Mouse (Mus musculus) embryonic facial prominence, embryonic 15.5 days (tissue): Measurements from ENCODE around the gene Pgbd1. TPM values are rescaled to one million over a fixed set of nuclear protein-coding genes. Genes with fewer than 3 reads are reported as not detected.
A peak's percentile ranks its signal among the peaks of the same experiment; 100 is the strongest.

Experiments used
- ATAC-seq: fragments of 200-750 bp; cut with Nextera tagmentation; 2 replicates; pipeline ENCODE4 v1.8.0; 2017; ENCODE audit warnings: low read depth, moderate TSS enrichment; ENCODE audit not compliant: insufficient number of reproducible peaks, low FRiP score, low TSS enrichment
- H3K27ac ChIP-seq: fragments of 300-500 bp; sonication (generic); replicated peaks from 2 replicates; pipeline ENCODE4 v1.5.1; 2015; ENCODE audit warnings: mild to moderate bottlenecking, inconsistent platforms
- H3K27me3 ChIP-seq: fragments of 300-500 bp; sonication (generic); 2 replicates; pipeline ENCODE4 v1.6.1; 2015; ENCODE audit warnings: inconsistent platforms
- H3K36me3 ChIP-seq: fragments of 300-500 bp; sonication (generic); 2 replicates; pipeline ENCODE4 v1.6.1; 2015; ENCODE audit warnings: mild to moderate bottlenecking, inconsistent platforms
- H3K4me1 ChIP-seq: fragments of 300-500 bp; sonication (generic); 2 replicates; pipeline ENCODE4 v1.6.1; 2015; ENCODE audit warnings: inconsistent platforms
- H3K4me2 ChIP-seq: fragments of 300-500 bp; sonication (generic); replicated peaks from 2 replicates; pipeline ENCODE4 v1.6.1; 2015; ENCODE audit warnings: mild to moderate bottlenecking, inconsistent platforms
- H3K4me3 ChIP-seq: fragments of 300-500 bp; sonication (generic); replicated peaks from 2 replicates; pipeline ENCODE4 v1.5.1; 2015; ENCODE audit warnings: mild to moderate bottlenecking, inconsistent platforms
- H3K9ac ChIP-seq: fragments of 300-500 bp; sonication (generic); 2 replicates; pipeline ENCODE4 v1.6.1; 2015; ENCODE audit warnings: inconsistent platforms
- H3K9me3 ChIP-seq: fragments of 300-500 bp; sonication (generic); replicated peaks from 2 replicates; pipeline ENCODE4 v1.6.1; 2016; ENCODE audit warnings: inconsistent platforms
- WGBS: fragments of 180-500 bp; shearing (Covaris S2); methylation state at CpG from one replicate; pipeline ENCODE4 v1.1.7; 2015; 5-methylcytosine and 5-hydroxymethylcytosine counted together
- polyA plus RNA-seq: library from polyadenylated mRNA; unstranded; fragments of >200 nt; fragmentation: Nextera tagmentation; extraction: Ambion mirVana; gene quantifications from 2 replicates; pipeline ENCODE4 v1.2.1, GENCODE M21; 2015

The Pgbd1 gene
- polyA plus RNA-seq, 1 experiment from 2014 or later = 3.4 TPM

DNA sequence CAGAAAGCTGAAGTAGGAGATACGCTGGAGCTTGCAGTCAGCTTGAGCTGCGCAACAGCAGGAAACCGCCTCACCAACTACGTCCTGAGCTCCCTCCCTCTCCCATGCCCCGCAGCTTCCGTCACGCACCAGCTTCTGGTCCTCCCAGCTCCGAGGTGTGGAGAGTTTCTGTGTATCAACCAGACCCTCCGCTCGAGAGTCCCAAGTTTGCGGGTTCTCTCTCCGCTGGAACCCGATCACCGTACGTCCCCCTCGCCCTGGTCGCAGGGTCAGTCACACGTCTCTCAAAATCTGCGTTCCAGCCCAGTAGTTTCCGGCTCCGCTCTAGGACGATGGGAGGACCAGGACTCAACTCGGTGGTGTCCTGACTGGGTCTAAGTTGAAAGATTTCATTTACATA is 12.6 kb upstream of the Pgbd1 start, which contains the start of gene Zscan26:
Gene Zscan26, minus strand, starts transcription at position 282 of the 400 bp plus-strand sequence.
- under 1% methylated on average over 23 of the region's 23 CpGs for WGBS
- Histone ChIP-seq H3K4me2 (peak within 1 kb of the TSS; percentile 58), H3K9me3 (no peaks in the 10 kb centered on the region), H3K9ac (peak within 1 kb of the TSS; percentile 55), H3K4me1 (peaks cover 12% of the 10 kb centered on the region; the same call in 1 of the 2 replicates), H3K27ac (peak within 1 kb of the TSS; percentile 83), H3K27me3 (0 out of 2 replicates have a peak, but pooled peaks cover 3% of the 10 kb centered on the region), H3K4me3 (peak within 1 kb of the TSS; percentile 68), H3K36me3 (peaks cover 10% of the 10 kb centered on the region; the same call in 1 of the 2 replicates)
- peak; percentile 88 for ATAC-seq

DNA sequence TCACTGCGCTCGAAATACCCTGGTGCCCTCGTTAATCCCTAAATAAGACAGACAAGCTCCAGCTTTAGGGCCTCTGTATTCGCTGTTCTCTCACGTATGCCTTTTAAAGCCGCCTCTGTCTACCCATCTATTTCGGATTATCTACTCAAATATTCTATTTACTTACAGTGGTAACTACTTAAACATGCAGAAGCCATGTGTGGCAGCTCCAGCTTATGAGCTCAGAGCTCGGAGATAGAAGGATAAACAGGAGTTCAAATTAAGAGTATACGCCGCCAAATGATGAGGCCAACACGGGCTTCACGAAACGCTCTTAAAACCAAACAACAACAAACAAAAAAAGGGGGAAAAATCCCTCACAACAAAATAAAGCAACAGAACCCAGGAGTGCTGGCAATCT is 12.2 kb upstream of the Pgbd1 start:
- peak overlapping the region; percentile 55 for H3K9ac ChIP-seq
- ATAC-seq = no peak
- H3K4me2 ChIP-seq = peak overlapping the region; percentile 58
- peaks cover 14% of the 10 kb centered on the region for H3K36me3 ChIP-seq
- peak overlapping the region; percentile 83 for H3K27ac ChIP-seq
- no peaks in the 10 kb centered on the region for H3K9me3 ChIP-seq
- peak overlapping the region; percentile 68 for H3K4me3 ChIP-seq
- H3K27me3 ChIP-seq = 0 out of 2 replicates have a peak, but pooled peaks cover 3% of the 10 kb centered on the region
- WGBS = 2% methylated on average over 13 of the region's 13 CpGs
- H3K4me1 ChIP-seq = peaks cover 12% of the 10 kb centered on the region; the same call in 1 of the 2 replicates

DNA sequence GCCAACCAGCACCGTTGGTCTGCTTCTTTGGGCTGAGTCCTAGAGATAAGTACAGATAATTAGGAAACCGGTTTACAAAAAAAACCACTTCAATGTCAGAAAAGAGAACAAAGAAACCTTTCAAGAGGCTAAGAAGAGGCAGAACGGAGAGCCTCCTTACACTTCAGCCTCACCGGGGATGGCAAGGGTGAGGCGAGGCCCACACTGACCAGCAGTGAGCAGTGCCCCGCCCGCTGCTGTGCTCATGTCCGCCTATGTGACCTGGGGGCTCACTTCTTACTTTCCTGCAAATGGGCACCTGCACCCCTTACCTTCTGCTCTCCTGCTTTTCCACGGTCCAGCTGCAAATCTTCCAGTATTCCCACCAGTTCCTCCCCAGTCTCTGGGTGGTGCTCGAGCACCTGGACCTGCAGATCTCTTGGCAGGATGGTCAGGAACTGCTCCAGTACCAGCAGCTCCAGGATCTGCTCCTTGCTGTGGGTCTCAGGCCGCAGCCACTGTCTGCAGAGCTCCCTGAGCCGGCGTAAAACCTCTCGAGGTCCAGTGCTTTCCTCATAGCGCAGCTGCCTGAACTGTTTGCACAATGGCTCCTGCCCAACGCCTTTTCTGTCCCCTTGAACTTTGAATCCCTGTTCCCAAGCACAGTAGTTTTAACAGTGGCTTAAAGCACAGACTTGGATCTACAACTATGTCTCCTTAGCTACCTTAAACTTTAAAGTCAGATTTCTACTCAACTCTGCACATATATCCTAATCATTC is 7.2 kb upstream of the Pgbd1 start:
- Histone ChIP-seq H3K27me3 (no peaks in the 10 kb centered on the region), H3K27ac (no peak overlapping the region), H3K4me2 (no peak overlapping the region), H3K4me1 (peaks cover 12% of the 10 kb centered on the region; the same call in 1 of the 2 replicates), H3K9me3 (no peaks in the 10 kb centered on the region), H3K36me3 (peaks cover 55% of the 10 kb centered on the region), H3K4me3 (no peak overlapping the region), H3K9ac (no peak overlapping the region)
- 74% methylated on average over 16 of the region's 16 CpGs for WGBS
- ATAC-seq = no peak

DNA sequence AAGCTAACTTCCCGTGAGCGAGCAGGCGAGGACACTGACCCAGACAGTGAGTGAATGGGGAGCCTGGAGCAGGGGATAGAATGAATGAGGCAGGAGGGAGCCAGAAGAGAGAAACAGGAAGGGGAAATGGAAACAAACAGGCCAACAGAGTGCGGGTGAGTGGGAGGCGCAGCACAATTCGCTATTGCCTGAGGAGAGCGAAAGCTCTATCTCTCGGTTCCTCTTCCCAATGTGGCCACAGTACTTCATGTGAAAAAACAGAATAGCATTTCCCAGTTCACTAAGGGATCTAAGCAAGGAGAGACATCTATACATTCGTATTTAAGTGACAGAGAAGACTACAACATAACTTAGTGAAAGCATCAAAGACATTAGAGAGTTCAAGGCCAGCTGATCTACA is 5.9 kb upstream of the Pgbd1 start:
- Histone ChIP-seq H3K27ac (no peak overlapping the region), H3K4me2 (no peak overlapping the region), H3K9ac (no peak overlapping the region), H3K4me3 (no peak overlapping the region), H3K9me3 (no peaks in the 10 kb centered on the region), H3K36me3 (peaks cover 56% of the 10 kb centered on the region), H3K4me1 (0 out of 2 replicates have a peak, but pooled peaks cover under 1% of the 10 kb centered on the region), H3K27me3 (no peaks in the 10 kb centered on the region)
- WGBS = 87% methylated on average over 9 of the region's 9 CpGs
- ATAC-seq = no peak

DNA sequence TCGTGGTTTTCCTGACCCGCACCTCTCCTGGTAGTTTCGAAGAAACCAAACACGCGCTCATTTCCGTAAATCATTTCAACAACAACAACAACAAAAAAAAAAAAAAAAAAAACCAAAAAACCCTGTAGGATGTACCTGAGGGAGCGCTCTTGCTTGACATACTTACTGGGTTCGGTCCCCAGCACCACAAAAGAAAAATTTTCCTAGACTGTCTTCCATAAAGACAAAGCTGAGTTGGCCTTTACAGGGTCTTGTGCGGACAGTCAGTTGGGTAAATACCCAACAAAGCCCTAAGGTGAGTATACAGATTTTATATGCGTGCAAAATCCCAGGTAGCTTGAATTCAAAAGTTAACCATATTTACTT is 332 bp upstream of the Pgbd1 start:
- WGBS = 14% methylated on average over 10 of the region's 10 CpGs
- Histone ChIP-seq H3K4me3 (peak overlapping the region; percentile 59), H3K9ac (peak overlapping the region; percentile 48; the same call in 1 of the 2 replicates), H3K9me3 (no peaks in the 10 kb centered on the region), H3K27ac (peak overlapping the region; percentile 82), H3K27me3 (no peaks in the 10 kb centered on the region), H3K36me3 (peaks cover 26% of the 10 kb centered on the region), H3K4me1 (peaks cover 8% of the 10 kb centered on the region; the same call in 1 of the 2 replicates), H3K4me2 (peak overlapping the region; percentile 81)
- no peak for ATAC-seq

DNA sequence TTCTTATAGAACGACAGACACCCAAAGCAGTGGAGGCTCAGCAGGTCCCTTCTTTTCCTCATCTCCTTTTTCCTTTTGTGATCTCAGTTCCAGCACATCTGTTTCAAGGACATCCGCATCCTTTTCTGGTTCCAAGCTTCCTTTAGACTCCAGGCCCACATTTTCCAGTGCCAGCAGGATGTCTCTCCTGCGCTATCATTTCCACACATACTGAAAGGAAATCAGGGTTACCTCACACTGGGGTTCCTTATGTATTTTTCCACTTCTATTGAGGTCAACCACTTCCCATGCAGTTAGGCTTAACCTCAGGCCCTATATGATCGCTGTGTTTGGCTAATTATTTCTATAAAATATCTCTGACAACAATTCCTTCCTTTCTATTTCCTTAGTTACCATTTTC is 5.4 kb downstream of the Pgbd1 start:
- ATAC-seq = no peak
- Histone ChIP-seq H3K4me3 (no peak overlapping the region), H3K9ac (no peak overlapping the region), H3K4me2 (no peak overlapping the region), H3K36me3 (no peaks in the 10 kb centered on the region), H3K27me3 (no peaks in the 10 kb centered on the region), H3K4me1 (peaks cover 8% of the 10 kb centered on the region; the same call in 1 of the 2 replicates), H3K27ac (no peak overlapping the region), H3K9me3 (no peaks in the 10 kb centered on the region)
- WGBS = 85% methylated on average over 4 of the region's 4 CpGs

DNA sequence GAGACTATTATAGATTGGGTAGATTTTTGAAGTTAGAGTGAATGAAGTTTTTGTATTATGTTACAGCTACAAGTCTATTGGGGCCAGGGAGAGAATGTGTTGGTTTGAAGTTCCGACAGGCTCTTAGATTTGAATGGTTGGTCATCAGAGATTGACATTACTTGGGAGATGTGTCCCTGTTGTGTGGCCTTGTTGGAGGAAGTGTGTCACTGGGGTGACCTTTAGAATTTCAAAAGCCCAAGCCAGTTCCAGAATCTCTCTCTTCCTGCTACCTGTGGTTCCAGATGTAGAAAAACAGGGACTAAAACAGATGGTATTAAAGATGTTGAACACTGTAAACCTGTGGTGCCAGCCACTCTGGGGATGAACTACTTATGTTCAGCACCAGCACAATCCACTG is 13.2 kb downstream of the Pgbd1 start:
- Histone ChIP-seq H3K4me3 (no peak overlapping the region), H3K9ac (no peak overlapping the region), H3K36me3 (no peaks in the 10 kb centered on the region), H3K9me3 (no peaks in the 10 kb centered on the region), H3K4me1 (no peaks in the 10 kb centered on the region), H3K27ac (no peak overlapping the region), H3K27me3 (no peaks in the 10 kb centered on the region), H3K4me2 (no peak overlapping the region)
- 100% methylated on average over 1 of the region's 1 CpGs for WGBS
- no peak for ATAC-seq

DNA sequence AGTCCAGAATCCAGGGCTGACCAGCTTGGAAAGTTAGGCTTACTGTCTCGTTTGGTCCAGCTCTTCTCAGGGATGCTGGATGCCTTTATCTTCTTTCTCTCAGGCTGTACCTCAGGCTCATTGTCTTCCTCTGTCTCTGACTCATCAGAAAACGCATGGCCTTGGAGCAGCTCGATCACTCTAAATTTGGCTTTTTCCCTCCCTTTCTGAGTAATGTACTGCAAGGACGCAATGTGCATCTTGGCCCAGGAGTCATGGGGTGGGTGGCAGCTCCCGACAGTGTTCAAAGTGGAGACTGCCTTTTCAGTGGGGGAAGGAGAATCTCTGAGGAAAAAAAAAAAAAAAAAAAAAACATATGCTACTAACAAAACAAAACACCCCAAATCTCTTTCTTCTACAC is 17.6 kb downstream of the Pgbd1 start:
- Histone ChIP-seq H3K27ac (no peak overlapping the region), H3K4me2 (no peak overlapping the region), H3K4me1 (0 out of 2 replicates have a peak, but pooled peaks cover 4% of the 10 kb centered on the region), H3K9me3 (no peaks in the 10 kb centered on the region), H3K4me3 (no peak overlapping the region), H3K36me3 (no peaks in the 10 kb centered on the region), H3K27me3 (no peaks in the 10 kb centered on the region), H3K9ac (no peak overlapping the region)
- 68% methylated on average over 5 of the region's 5 CpGs for WGBS
- ATAC-seq = no peak

DNA sequence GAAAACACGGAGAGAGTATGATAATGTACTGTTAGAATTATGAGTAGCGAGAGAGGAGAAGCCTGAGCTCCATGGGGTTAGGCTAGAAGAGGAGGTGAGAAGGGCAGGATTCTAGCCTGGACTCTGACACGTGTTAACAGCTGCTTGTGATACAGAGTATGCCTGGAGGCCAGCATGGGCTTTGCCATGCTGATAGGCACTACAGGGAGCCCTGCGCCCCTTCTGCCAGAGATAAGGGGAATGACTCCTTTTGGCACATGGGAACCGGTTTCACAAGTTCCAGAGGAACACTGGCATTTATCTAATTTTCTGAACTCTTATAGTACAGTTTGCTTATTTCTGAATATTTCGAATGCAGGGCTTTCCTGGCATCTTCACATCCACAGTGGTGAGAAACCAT is 22.0 kb downstream of the Pgbd1 start:
- Histone ChIP-seq H3K9ac (no peak overlapping the region), H3K36me3 (no peaks in the 10 kb centered on the region), H3K4me2 (no peak overlapping the region), H3K9me3 (no peaks in the 10 kb centered on the region), H3K27me3 (no peaks in the 10 kb centered on the region), H3K4me1 (0 out of 2 replicates have a peak, but pooled peaks cover 4% of the 10 kb centered on the region), H3K27ac (no peak overlapping the region), H3K4me3 (no peak overlapping the region)
- no peak for ATAC-seq
- WGBS = 48% methylated on average over 6 of the region's 6 CpGs

DNA sequence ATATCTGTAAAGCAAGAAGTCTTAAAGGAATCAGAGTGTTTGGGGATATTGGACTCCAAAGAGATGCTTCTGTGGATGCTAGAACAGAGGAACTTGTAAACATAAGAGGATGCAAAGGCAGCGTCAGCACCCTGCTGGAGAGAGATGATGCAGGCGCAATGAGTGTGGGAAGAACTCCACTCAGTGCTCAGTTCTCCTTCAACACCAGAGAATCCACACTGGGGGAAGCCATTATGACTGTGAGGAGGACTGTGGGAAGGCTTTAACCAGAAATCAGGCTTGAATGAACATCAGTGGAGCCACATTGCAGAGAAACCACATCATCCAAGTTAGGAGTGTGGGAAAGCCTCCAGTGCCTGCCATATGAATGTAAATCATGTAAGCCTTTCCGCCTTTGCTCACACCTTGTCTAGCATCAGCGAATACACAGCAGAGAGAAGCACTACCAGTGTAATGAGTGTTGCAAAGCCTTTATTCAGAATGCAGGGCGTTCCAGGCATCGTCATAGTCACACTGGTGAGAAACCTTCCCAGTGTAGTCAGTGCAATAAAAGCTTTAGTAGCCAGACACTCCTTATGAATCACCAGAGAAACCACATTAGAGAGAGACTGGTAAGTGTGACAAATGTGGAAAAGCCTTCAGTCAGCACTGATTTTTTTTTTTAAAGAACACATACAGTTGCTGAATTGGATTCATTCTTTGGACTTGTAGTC is 23.4 kb downstream of the Pgbd1 start:
- 0 out of 2 replicates have a peak, but pooled peaks cover 4% of the 10 kb centered on the region for H3K4me1 ChIP-seq
- H3K9me3 ChIP-seq = no peaks in the 10 kb centered on the region
- H3K27ac ChIP-seq = no peak overlapping the region
- no peak overlapping the region for H3K4me2 ChIP-seq
- WGBS = 66% methylated on average over 6 of the region's 6 CpGs
- no peaks in the 10 kb centered on the region for H3K27me3 ChIP-seq
- no peaks in the 10 kb centered on the region for H3K36me3 ChIP-seq
- H3K9ac ChIP-seq = no peak overlapping the region
- H3K4me3 ChIP-seq = no peak overlapping the region
- no peak for ATAC-seq

DNA sequence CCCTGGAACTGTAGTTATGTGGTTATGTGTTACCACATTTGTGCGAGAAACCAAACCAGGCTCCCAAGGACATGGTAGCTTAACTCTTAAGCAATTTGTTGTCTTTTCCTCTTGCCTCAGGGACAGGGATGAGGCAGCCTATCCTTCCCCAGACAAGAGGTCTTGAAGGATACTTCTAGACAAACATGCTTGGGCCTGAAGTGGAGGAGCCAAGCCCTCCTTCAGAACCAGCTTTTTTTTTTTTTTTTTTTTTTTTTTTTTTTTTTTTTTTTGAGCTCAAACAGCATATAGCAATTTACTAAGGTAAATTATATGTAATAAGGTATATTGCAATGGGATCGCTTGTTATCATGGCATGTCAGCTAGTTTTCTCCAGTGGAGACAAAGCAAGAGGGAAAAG is 25.1 kb downstream of the Pgbd1 start:
- no peak for ATAC-seq
- 68% methylated on average over 2 of the region's 2 CpGs for WGBS

More for the DNA sequence above, 25.1 kb downstream of the Pgbd1 start:
- no peak overlapping the region for H3K4me3 ChIP-seq
- H3K4me1 ChIP-seq = 0 out of 2 replicates have a peak, but pooled peaks cover 4% of the 10 kb centered on the region
- no peaks in the 10 kb centered on the region for H3K36me3 ChIP-seq
- H3K9me3 ChIP-seq = no peaks in the 10 kb centered on the region
- no peak overlapping the region for H3K27ac ChIP-seq
- H3K27me3 ChIP-seq = no peaks in the 10 kb centered on the region
- H3K4me2 ChIP-seq = no peak overlapping the region
- no peak overlapping the region for H3K9ac ChIP-seq
